Mouse (Mus musculus) layer of hippocampus, adult 8-10 months (tissue): ENCODE measurements around the gene Apc2. TPM values are rescaled to one million over a fixed set of nuclear protein-coding genes. Genes with fewer than 3 reads are reported as not detected.

ENCODE experiments used
- DNase-seq, 2 experiments: peaks; one replicate each; pipeline ENCODE4 v3.0.0; 2022; ENCODE audit warnings: low spot score in 2 of 2
- total RNA-seq, 4 experiments: library from RNA; stranded (reverse); gene quantifications; 2 replicates each; pipeline ENCODE4 v1.2.4; 2022

The Apc2 gene
- total RNA-seq, 4 experiments from 2014 or later: 90.4 to 113 (median 110) TPM

DNA sequence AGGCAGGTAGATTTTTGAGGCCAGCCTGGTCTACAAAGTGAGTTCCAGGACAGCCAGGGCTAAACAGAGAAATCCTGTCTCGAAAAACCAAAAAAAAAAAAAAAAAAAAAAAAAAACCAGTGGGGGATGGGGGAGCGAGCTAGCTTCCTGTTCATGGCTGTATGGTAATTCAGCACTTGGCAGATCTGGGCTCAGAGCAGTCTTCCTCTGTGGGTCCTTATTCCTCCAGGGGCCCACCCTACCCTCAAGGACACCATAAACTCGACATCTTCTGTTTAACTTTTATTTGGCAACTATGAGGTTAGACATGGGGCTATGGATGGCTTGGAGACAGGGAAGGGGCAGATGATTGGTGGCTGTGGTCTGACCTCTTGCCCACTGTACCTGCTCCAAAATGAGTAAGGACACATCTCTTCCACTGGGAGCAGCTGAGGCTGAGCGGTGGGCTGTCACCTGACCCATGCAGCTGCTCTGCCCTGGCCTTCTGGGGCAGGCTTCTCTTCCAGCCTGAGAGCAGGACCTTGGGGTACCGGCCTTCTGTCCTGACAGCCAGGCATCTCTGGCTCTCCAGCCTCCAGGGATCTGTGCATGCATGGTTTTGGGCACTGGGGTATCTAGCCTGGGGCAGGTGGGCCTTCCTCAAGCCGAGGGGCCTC, 25.4 kb downstream of the Apc2 start:
- DNase-seq: no peak

DNA sequence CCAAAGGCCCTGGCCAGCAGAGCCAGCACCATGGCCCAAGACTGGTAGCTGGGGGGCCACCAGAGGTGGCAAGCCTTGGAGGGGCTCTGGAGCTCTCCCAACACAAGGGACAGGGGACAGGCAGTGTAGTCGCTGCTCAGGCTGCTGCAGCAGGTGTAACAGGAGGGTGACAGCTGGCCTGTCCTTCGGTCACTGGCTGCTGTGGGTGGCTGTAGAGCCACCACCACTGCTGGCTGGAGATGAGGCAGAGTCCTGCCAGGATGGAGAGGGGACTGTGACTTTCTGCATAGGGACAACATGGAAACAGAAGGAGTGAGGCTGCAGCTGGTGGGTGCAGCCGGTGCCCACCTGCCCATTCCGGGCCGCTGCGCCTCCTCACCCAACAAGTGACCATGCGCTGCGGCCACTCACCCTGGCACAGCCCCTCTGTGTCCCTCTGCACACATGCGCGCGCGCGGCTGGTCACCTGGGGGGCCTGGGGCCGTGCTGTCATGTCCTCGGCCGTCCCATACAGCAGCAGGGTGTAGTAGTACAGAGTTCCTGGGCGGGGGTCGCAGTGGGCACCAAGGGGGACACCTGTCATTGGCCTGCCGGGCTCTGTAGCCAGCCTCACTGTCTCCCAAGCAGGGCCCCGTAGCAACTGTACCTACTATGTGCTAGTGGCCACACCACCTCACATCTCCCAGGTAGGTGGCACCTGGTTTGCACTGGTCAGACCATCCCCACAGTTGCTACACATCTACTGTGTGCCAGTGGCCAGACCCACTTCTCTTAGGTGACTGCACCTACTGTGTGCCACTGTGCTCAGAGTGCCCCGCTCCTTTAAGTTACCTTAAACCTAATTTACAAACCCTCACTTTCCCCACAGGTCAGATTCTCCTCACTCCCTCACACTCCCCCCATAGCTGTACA, 26.1 kb downstream of the Apc2 start:
- DNase-seq: no peak

DNA sequence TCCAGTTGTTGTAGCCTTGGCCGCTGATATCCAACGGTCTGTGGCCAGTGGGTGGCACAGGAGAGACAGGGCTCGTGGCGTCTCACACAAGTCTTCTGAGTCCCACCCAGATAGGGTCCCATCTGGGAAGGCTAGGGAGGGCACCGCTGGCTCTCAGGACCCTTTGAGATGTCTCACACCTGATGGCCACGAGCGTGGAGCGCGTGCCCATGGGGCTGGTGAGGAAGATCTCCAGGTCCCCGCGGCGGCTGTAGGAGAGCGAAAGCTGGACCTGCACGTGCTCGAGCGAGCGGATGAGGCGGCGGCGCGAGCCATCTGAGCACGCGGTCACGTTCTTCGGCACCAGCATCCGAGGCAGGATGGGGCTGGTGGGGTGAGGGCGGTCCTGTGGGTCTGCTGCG, 27.0 kb downstream of the Apc2 start:
- no peak for DNase-seq

DNA sequence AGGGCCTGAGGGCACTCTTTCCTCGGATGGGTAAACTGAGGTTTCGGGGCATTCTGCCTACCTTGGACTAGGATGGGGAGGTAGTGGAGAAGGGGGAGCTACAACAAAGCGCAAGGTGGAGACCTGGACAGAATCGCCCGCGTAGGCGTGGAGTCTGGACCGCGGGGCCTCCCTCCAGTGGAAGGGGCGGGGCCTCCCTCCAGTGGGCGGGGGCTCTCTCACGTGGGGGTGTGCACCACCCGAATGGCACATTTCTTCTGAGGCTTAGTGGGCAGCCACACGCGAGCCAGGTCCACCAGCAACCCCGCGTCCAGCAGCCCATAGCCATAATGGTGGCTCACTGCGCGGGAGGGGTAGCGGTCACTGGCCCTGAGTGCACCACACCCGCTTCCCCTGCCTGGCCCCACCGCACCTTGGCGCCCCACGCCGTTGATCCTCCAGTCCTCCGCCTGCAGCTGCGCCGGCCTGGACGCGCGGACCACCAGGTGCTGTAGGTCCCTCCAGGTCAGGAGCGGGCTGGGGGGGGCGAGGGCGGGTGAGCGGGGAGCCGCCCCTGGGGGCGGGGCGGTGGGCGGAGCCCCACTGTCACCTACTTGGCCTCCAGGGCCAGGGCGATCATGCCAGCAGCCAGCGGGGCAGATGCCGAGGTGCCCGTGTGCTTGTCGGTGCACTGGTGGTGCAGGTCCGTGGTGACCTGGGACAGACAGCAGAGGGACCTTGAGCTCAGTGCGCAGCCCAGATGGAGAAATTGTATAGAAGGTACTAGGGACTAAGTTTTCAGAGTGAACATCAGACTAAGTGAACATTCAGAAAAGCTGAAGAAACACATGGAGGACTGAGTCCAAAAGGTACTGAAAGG, 27.7 kb downstream of the Apc2 start:
- no peak for DNase-seq

DNA sequence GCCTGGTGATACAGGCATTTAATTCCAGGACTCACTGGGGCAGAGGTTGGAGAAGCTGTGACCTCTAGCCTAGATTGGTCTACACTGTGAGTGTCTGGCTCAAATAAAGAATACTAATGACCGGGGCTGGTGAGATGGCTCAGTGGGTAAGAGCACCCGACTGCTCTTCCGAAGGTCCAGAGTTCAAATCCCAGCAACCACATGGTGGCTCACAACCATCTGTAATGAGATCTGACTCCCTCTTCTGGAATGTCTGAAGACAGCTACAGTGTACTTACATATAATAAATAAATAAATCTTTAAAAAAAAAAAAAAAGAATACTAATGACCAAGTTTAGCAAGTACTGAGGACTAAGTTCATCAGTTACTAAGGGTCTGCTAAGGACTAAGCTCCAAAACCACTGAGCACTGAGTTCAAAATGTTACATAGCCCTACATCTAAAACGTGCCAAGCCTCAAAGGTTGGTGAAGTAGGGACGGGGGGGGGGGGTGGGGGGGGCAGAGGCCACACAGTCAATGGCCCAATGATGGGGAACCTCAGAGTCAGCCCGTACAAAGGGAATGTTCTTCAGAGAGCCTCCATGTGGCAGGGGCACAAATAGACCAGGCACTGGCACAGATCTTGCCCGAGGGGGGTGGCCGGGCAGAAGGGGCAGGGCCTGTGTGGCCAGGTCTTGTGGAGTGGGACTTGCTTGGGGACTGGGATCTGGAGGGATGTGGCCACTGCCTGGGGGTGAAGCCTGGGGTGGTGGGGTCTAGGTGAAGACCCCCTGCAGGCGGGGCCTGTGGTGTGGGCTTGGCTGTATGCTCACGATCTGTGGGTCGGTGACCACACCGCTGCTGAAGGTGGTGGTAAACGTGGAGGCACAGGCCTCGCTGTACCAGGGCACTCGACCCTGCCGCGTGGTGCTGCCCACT, 28.6 kb downstream of the Apc2 start:
- DNase-seq: no peak

DNA sequence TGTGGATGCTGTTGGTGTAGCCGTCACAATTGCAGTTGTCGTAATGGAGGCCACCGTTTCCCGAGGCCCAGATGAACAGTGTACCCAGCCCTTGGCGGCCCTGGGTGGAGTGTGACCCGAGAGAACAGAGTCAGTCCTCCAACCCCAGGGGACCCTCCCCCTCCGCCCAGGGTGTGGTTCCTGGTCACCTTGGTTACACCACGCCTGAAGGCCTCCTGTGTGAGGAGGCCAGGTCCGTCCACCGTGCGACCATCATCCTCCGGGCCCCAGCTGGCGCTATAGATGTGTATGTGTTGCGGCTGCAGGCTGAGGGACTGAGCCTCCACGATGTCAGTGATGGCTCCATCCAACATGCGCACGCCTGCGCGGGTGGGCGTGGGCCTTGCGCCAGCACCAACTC, 29.3 kb downstream of the Apc2 start:
- DNase-seq: peak in 1 of 2 experiments; percentile 20

DNA sequence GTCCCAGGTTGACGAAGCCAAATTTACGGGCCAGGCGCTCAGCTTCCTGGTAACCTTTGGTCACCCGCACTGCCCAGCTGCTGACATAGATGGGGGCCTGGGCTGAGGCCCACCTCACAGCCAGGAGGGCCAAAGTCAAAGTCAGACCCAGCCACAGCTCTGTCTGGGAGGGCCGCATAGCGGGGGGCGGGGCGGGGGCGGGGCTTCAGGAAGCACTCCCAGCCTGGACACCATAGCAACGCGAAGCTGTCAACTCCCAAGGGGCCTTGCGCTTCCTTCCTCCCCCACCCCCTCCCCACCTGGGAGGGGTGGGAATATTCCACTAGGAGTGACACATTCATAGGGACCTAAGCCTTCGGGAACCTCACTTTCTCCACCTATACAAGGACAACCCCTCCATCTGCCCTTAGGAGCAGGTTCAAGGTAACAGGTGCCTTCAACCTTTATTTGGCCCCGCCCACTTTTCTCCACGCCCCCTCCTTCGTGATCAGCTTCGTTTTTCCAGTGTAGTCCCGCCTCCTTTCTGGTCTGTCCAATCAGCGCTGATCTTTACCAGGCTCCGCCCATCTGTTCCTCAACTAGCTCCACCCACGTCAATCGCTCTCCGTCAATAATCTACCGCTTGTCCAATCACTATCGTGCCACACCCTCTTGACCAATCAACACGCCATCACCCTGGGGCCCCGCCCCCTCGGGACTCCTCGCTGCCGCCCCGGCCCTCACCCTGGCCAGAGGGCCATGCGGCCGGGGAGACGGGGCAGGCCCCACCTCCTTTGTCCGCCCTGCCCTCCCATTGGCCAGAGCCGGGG, 33.7 kb downstream of the Apc2 start, which contains the start of the genes Pcsk4 and Reep6:
TSS of gene Pcsk4 (minus strand) at position 226 of the 809 bp plus-strand sequence.
TSS of gene Reep6 (plus strand) at position 681 of the 809 bp plus-strand sequence.
- DNase-seq: peak; percentile 96 to 97

DNA sequence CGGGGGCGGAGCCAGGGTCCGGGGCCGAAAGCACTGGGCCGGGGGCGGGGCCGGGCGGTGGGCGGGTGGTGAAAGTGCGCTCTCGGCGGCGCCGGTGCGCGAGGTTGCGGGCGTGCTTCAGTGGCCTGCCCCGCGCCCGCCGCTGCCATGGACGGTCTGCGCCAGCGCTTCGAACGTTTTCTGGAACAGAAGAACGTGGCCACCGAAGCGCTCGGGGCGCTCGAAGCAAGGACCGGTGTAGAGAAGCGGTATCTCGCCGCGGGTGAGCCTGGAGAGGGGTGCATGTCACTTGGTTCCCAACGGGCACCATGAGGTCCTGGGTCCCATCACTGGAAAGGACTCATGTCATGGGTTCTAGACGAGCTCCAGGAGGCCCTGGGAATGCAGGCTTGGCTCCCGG, 34.3 kb downstream of the Apc2 start:
- DNase-seq: no peak

DNA sequence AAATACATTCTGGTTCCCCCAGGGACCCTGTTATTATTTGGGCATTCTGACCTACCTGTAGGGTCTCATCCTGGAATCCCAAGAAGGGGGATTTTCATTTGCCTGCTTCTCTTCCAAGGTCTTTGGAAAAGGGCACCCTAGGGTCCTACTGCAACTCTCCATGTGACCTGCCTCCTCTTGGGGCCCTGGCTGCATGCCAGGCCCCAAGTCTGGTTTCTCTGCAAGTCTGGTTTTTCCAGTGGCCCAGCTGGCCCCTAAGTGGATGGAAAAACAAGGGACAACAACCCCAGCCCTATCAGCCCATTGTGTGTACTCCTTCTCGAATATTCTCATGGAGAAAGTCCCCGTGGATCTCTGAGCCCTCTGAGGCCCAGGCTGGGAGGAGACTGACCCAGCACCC, 35.1 kb downstream of the Apc2 start:
- DNase-seq: no peak

DNA sequence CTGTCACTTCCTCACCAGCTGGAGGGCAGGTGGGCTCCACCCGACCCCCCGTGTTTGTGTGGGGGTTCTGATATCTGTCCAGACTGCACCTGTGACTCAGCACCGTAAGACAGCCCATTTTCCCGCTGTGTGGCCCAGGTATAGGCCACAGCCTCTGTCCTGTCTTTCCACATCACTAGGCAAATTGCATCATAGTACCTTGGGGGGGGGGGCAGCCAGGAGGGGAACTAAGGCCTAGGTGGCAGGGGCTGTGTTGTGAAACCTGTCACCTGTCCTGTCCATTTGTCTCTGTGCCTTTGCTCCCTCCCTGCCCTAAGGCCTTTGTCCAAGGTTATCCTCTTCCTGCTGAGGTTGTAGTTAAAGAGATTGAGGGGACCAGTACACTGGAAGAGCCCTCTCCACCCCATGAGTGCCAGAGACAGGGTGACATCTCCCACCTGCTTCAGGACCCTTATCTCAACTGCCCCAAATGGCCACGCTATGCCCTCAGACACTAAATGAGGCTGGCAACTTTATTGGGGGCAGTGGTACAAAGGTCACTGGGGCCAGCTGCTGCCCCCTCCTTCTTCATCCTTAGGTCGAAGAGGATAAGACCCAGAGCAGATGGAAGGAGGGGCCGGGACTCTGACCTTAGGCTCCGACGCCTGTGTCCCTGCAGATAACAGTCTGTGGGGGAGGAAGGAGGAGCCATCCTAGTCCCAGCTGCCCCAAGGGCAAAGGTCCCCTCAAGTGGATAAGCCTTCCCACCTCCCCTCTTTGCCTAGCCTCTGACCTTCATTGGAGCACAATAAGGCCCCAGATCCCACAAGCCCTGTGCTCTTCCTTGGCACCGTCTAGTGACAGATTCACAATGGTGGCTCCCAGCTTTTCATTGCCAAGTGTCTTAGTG, 36.1 kb downstream of the Apc2 start:
- no peak for DNase-seq

DNA sequence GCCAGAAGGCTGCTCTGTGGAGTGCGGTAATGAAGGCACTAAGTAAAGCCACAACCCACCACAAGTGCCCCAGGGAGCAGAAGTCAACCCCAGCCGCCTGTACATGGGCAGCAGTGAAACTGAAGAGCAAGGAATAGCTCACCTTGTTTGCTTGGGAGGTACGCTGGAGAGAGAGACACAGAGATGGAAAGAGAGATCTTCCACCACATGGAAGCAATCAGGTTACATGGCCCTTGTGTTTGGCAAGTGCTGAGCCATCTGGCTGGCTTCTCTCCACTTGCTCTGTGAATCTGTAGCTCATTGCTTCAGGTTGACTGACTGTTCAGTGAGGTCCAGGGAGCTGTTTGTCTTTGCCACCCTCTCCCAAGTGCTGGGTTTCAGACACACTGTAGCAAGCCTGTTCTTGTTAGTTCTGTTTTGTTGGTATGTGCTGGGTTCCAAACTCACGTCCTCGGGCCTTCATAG, 36.8 kb downstream of the Apc2 start:
- no peak for DNase-seq

DNA sequence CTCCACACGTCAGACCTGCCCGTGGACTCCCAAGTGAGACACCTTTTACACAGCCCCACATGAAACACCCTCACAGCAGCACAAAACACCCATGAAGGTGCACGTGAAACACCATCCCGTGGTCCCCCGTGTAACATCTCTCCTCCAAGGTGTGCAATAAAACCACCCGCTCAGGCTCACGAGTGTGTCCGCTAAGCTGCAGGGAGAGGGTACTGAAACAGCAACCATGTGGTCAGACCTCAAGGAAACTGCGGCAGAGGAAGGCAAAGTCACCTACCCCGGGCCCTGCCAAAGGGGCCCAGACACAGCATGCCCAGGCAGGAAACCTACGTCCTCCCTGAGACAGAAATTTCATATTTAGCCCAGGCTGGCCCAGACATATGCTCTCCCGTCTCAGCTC, 40.5 kb downstream of the Apc2 start:
- no peak for DNase-seq

DNA sequence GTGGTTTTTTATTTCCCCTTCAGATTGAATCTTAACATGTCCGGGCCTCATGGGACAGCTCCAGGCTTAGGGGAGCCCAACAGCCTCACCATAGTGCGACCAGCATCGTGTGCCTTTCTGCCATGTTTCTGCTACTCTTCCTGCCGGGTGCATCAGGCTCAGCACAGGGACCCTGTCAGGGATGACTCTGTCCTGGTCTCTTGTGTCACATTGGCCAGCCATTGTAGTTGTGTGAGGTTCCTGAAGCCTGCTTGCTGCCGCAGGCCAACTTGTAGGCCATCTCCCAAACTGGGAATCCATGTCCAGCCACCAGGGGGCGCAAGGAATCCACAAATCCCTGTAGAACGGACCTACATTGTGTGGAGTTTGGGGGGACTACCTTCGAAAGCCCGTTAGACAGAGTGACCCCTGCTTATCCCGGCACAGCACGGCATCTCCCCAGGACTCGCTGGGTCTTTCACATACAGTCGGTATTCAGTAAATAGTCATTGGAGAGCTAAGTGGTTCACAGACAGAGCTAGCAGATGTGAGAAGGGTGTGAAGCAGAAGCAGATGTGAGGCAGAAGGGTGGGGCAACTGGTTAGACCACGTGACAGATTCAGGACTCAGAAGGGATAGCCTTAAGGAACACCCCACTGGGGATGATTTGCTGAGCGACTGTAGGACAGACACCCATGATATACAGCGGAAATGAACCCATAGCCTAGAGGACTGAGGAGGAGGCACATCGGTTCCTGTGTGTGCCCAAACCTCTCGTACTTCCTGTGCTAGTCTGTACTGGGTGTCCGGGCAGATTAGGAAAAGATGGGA, 44.4 kb downstream of the Apc2 start:
- peak in 1 of 2 experiments; percentile 88 for DNase-seq

DNA sequence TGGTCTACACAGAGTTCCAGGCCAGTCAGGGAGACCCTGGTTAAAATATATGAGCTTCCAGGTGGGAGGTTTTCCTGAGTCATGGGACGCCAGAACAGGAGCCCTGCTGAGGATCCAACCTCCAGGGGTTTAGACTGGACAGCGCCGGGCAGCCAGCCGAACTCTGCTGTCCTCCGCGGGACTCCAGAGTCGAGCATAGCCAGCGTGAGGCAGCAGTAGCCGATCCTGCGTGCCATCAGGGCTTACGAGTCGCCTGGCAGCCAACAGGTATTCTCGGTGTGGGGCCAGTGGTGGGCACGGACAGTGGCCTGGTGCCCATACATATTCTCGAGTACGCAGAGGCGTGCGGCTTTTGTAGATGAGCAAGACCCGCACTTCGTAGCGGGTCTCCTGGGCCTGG, 45.2 kb downstream of the Apc2 start:
- DNase-seq: no peak

DNA sequence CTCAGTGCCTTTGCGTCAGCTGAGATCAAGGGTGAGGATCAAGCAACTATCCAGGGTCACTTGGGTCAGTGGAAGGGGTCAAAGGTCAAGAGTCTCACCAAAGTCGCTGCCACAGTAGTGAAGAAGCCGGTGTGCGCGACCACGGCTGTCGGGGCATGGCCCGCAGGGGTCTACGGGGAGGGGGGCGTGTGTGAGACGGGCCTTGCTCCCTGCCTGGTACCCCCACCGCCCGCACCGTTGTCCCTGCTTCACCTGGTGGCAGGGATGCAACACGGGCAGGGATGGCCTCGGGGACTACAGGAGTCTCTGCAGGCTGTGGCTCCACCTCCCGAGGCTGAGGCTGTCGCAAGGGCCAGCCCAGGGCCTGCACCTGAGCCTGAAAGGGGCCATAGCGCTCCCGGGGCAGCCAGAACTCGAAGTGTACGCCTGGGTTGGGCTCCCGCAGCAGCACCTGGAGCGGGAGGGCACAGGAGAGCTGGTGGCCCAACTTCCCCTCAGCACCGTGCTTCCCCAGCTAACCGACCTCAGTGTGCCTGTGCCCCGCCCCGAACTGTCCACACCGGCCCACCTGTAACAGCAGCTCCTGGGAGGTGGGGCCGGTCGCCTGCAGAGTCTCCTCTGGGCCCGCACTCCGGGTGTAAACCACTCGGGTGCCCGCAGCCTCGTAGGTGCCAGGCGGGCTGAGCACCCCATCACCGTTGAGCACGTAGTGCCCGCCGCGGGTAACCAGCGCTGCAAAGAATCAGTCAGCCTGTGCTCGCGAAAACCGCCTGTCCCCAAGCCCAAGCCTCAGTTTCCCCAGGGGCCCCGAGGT, 45.9 kb downstream of the Apc2 start:
- DNase-seq: no peak

DNA sequence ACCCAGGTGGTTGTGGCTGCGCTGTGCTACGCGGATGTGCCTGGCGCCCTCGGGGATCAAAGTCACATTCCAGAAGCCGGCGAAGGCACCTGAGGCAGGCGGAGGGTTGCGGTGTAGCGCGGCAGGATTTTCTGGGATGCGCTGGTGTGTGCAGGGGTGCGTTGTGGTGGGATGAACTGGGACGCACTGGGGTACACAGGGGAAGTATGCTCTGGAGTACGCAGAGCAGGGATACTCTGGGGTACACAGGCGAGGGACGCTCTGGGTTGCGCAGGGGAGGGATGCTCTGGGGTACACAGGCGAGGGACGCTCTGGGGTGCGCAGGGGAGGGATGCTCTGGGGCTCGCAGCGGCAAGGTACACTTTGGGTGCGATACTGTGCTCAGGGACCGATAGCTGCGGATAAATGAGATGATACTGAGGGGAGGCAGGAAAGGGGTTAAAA, 46.5 kb downstream of the Apc2 start:
- no peak for DNase-seq
